Mouse (Mus musculus): Measurements from ENCODE around the gene Kremen2.
A peak's percentile ranks its signal among the peaks of the same experiment; 100 is the strongest.

Gene Kremen2

DNA sequence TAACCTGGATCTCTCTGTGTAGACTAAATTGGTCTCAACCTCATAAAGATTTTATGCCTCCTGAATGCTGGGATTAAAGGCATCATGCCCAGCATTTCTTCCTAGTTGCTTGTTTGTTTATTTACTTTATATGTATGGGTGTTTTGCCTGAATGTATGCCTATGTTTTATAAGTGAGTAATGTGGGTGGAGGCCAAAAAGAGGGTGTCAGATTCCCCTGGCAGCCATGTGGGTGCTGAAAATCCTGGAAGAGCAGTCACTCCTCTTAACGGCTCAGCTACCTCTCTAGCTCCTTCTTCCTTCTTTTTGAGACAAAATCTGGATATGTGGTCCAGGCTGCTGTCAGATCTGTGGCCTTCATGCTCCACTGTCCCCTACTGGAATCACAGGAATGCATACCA lies 15.2 kb downstream of the Kremen2 start:
- no peak for DNase-seq

DNA sequence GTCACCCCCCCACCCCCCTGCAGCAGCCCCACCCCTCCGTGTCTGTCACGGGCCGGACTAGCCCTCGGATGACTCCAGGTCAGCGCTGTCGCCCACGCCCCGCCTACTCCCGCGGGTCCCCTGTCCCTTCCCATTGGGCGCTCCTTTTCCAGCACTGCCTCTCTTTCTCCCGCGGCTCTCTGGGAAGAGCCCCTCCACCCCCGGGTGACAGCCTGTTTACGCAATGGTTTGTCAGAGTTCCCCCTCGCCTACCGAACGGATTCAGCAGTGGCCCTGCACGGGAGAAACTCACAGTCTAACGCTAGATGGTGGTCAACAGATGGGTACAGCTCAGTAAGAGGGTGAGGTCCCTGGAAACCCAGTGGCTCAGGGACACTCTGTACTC lies 18.9 kb downstream of the Kremen2 start:
- DNase-seq = peak; percentile 89

DNA sequence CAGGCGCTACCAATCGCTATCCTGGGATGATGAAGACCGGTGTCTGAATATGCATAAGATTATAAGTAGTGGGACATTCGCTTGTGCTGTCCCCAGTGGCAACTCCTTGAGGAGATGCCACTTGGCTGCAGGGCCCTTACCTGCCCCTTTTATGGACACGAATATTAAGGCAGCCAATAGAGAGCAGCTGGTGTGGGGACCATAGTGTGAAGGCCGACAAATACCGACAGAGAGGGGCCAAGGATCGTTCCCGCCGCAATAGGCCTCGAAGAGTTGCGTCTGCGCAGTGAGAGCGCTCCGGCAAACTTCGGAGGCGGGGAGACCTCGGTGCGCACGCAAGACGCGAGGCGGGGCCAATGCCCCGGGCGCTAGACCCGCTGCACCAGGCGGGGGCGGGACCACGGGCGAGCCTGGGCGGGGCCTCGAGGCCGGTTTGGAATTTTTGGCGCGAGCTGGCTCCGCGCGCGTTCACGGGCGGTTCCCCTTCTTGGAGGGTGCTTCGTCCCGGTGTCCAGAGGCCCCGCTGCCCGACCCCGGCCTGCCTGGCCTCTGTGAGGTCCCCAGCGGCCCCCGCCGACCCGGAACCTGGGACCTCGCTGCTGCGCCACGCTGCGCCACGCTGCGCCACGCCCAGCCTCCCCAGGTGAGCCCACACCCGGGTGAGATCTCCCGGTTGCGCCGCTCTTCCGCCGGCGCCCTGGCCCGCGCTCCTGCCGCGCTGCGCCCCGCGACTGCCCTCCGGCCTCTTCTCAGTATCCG lies 19.5 kb downstream of the Kremen2 start, which contains the start of gene Pkmyt1:
Gene Pkmyt1 (plus strand): TSS at position 338 of the 759 bp plus-strand sequence.
- DNase-seq = peak; percentile 98

DNA sequence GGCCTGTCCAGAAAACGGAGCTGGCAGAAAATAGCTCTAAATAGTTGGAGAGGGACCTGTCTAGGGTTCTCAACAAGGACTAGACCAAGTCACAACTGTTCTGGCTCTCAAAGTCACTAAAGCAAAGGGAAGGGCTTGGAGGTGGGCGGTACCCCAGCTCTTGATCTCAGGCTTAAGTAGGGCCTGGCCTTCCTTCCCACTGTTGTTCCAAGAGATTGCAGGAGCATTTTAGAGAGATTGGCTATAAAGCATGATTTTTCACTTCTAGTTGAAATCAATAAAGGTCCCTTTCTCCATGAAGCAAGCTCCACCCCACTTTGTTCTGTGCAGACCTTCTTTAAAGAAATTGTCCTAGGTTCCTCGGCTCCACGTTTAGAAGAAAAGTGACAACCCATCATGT lies 20.2 kb downstream of the Kremen2 start:
- DNase-seq = no peak

DNA sequence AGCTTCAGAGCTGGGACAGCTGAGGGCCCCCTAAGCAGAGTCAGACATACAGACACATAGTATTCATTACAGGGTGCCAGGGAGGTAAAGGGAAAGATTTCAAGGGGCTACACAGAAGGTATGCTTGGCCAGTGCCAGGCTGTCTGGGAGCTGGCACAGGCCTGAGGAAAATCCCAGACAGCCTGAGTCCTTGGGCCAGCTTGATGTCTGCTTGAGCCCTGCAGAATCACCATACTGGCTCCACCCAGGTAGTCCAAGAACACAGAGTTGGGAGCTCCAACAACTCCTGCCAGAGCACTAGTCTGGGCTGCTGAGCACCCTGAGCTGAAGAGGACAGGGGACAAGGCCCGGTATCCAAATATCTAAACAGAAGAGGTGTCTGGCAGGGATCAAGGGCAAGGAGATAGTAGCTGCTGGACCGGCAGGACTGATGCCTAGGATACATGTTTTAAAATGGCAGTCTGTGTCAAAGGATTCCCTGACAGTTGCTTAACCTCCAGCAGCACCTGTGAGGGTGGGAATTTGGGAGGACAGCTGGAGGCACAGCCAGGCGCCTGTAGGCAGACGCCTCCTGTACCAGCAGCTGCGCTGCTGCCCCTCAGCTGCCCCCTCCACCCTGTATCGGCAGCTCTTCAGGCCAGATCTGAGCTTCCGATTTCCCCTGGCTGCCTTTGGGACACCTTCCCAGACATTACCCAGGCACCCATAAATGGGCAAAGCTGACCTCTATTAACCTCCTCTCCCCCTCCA lies 23.1 kb downstream of the Kremen2 start, which contains the start of gene 1520401A03Rik:
Gene 1520401A03Rik (minus strand): TSS at position 408 of the 750 bp plus-strand sequence.
- no peak for DNase-seq

DNA sequence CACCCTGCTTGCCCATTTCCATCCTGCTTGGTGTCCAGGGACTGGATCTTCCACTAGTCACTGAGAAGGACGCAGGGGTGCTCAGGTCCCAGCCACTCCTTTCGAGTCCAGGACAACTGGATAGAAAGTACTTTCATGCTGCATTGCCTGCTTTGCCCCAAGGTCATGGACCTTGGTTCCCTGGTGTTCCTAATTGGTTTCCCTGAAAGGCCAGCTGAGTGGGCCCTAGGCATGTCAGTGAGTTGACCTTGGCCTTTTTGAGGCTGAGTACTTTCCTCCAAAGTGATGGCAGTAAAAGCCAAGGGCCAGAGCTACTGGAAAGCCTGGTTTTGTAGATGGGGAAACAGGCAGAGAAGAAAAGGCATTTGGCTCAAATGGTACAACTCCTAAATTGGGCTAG lies 23.7 kb downstream of the Kremen2 start:
- no peak for DNase-seq

DNA sequence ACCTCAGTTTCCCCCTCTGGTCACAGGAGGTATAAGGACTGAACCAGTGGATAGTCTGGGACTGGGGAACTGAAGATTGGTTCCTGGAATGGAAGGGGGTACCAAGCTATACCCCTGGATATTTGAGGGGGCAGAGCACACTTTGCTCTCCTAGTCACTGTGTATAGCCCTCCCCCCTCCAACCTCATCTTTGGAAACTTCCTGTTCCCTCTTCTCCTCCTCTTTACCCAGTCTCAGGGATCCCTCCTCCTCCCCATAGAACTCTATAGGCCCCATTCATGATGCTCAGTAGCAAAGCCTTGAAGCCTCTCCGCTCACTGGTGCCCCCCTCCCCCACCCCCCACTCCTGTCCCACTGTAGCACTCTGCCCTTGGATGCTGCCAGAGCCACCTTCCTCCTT lies 26.2 kb downstream of the Kremen2 start:
- DNase-seq = no peak

DNA sequence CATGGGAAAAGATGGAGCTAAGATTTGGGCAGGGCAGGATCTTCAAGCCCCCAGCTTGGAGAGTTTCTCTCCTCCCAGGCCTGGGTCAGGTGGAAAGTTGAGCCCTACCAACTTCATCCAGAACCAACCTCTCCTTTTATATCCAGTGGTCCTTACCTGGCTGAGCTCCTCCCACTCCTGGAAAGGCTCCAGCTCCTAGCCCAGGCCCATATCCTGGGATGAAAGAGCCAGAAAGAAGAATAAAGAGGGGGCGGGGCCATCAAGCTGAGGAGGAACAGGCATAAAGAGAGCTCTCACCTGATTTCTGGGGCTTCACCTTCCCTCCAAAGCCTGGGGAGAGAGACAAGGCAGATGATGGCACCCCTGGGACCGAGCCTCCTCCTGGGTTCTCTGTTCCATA lies 28.6 kb downstream of the Kremen2 start:
- no peak for DNase-seq

DNA sequence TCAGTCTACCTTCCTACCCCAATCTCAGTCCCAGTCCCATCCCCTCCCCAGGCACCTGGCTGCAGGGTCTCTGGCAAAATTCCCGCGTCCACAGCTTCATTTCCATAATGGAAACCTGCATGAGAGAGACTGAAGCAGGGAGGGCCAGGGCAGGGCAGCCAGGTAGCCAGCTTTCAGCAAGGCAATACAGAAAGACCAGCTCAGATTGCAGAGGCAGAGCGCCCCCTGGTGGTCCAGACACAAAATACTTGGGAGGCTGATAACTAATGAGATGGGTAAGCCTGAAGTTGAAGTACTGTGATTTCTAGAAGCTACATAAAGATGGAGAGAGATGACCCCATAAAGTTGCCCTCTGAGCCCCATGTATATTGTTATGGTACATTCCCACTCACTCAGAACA lies 39.4 kb downstream of the Kremen2 start:
- DNase-seq = peak; percentile 84

DNA sequence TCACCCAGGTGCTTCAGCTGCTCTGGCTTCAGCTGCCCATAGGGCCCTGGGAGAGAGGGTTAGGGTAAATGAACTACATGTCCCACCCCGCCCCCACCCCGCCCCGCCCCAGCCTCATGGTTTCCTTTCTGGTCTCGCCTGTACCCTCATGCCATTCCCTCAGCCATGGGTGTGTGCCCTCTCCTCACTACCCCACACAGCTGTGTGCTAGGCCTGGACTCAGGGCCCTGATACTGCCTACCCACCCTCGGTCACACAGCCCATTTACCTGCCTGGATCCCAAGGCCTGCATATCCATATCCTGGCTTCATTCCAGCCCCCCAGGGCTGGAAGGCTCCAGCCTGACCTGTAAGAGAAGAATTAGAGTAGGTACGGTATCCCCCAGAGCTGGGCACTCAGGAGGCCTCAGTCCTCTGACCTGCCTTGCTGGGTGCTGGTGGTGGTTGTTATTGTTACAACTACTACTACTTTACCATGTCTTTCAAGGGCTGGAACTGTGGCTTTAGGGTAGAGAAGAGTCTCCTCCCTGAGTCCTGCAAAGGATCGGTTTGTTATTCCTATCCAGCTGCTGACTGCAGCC lies 40.0 kb downstream of the Kremen2 start:
- DNase-seq = no peak

DNA sequence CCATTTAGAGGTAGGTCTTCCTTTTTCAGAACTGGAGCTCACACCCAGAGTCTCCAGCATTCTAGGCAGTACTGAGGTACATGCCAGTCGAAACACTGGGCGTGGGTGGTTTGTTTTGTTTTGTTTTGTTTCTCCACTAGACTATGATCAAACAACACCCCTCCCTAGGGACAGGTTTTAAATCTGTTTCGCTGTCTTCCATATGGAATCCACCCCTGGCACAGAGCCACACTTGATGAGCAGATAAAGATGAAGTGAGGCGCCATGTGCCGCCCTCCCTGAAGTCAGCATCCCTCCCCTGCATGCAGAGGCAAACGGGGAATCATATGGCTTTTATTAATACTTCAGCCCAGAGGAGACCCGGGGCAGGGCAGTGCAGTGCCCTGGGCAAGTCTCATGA lies 40.9 kb downstream of the Kremen2 start:
- DNase-seq = no peak

DNA sequence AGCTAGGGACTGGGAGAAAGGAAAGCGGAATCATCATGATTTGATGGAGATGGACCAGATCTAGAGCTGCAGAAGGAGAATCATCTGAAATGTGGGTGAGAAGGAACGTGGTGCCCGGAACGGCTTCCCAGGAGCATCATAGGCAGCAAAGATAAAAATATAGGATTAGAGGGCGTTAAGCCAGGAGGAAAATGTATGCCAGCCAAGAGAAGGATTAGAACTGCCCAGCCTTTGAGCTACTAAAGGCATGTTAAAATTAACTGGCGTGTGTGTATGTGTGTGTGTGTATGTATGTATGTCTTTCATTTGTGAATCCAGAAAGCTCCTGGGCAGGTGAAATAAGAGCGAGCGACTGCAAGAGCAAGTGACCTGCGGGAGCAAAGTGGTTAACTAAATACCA lies 42.3 kb downstream of the Kremen2 start:
- DNase-seq = no peak

DNA sequence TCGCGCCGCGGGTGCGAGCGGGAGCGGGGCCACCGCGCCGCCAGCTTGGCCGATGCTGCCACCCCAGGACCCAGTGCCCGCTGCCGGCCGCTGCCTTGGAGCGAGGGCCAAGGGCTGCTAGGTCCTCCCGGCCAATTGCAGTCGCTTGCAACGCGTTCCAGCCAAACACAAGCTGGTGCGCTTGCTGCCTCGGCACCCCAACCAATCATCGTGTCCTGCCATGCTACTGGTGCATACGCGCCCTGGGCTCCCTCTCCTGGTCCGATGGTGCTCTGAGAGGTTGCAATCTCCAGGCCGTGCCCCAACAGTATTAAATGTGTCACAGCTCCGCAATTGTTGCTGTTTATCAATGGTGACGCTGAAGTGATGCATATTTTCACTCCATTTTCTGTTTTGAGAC lies 45.6 kb downstream of the Kremen2 start:
- peak; percentile 94 for DNase-seq

DNA sequence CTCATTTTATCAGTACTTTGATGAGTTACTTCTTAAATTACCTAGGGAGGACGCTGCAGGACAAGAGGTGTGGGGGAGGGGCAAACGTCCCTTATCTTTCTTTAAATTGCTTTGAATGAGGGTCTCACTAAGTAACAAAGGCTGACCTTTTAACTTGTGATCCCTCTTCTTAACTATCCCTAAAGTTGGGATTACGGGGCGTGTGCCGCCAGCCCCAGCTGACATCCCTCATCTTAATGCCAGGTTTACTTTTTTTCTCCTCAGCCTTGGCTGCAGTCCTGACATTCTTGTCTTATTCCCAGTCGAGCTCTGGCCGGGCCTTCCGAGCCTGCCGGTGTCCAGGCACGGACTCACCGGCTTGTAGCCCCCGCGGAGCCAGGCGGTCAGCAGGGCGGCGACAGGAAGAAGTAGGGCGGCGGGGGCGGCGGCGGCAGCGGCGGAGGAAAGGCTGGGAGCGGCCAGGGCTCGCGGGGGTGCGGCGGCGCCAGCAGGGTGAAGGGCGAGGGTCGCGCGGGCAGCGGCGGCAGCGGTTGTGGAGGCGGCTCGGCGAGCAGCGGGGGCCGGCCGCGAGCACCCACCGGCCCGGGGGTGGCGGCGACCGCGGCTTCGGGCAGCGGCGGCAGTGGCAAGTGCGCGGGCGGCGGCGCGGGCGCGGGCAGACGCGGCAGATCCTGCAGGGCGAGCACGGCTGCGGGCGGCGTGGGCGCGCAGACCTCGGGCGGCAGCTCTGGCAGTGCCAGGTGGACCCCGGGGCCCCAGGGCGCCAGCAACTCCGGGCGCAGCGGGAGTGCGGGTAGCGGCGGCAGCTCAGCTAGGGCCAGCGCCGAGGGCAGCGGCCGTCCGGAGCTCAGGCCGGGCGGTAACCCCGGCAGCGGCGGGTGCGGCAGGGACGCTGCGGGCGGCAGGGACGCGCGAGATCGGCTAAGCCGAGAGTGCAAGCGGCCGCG lies 46.2 kb downstream of the Kremen2 start:
- peak; percentile 66 for DNase-seq

DNA sequence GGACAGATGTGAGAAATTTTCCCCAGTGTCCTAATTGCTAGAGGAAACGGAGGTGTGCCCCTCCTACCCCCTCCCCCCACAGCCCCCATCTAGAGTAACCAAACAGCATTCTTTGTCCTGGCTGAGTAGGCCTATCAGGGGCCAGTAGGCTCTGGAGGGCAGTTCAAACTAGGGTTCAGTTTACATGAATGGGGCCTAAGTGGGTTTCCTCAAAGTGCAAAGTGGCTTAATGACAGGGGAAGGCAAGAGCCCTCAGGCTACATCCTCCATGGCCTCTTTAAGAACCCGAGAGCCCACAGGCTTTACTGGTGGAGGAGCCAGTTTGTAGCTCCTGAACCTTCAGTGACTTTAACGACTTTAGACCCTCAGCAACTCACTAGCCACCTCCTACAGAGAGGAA lies 49.8 kb downstream of the Kremen2 start:
- no peak for DNase-seq

DNA sequence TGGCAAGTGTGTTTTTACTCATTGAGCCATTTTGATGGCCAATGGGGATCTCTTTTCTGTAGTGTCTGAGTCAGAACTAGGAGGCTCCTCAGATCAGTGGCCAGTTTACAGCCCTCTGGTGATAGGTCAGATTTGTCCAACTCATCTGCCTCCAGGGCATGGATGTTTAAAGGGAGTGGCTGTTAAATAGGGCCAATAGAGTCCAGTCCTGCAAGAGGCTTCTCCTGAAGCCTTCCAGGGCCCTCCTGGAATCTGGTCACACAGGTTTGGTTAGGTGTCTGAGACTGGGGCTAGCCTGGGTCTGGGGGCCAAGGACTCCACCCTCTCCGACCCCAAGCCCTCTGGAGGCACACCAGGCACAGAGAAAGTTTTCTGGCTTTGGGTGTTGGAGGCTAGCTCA lies 51.1 kb downstream of the Kremen2 start:
- no peak for DNase-seq
